Mouse (Mus musculus) stomach, embryonic 16.5 days (tissue): Measurements from ENCODE around the gene Polr3f. TPM values are rescaled to one million over a fixed set of nuclear protein-coding genes. Genes with fewer than 3 reads are reported as not detected.

Source experiments
- ATAC-seq: fragments of 200-750 bp; cut with Nextera tagmentation; 2 replicates; pipeline ENCODE4 v1.8.0; 2017; ENCODE audit warnings: moderate number of reproducible peaks, moderate TSS enrichment; ENCODE audit not compliant: insufficient read depth, low FRiP score
- H3K27ac ChIP-seq: fragments of 300-500 bp; sonication (generic); 2 replicates; pipeline ENCODE4 v1.5.1; 2014; ENCODE audit warnings: low read length
- H3K27me3 ChIP-seq: fragments of 300-500 bp; sonication (generic); 2 replicates; pipeline ENCODE4 v1.6.1; 2014; ENCODE audit warnings: low read length, control low read depth, mixed read lengths; ENCODE audit not compliant: control insufficient read depth, insufficient read depth
- H3K36me3 ChIP-seq: fragments of 300-500 bp; sonication (generic); 2 replicates; pipeline ENCODE4 v1.6.1; 2014; ENCODE audit warnings: low read length; ENCODE audit not compliant: control insufficient read depth, insufficient read depth
- H3K4me1 ChIP-seq: fragments of 300-500 bp; sonication (generic); 2 replicates; pipeline ENCODE4 v1.6.1; 2014; ENCODE audit warnings: low read length, control low read depth, mixed read lengths; ENCODE audit not compliant: control insufficient read depth, insufficient read depth
- H3K4me2 ChIP-seq: fragments of 300-500 bp; sonication (generic); 2 replicates; pipeline ENCODE4 v1.6.1; 2014; ENCODE audit warnings: low read depth, low read length, mixed read lengths
- H3K4me3 ChIP-seq: fragments of 300-500 bp; sonication (generic); replicated peaks from 2 replicates; pipeline ENCODE4 v1.5.1; 2014; ENCODE audit warnings: mild to moderate bottlenecking, low read length
- H3K9ac ChIP-seq: fragments of 300-500 bp; sonication (generic); 2 replicates; pipeline ENCODE4 v1.6.1; 2014; ENCODE audit warnings: low read length
- H3K9me3 ChIP-seq: fragments of 300-500 bp; sonication (generic); replicated peaks from 2 replicates; pipeline ENCODE4 v1.6.1; 2016; ENCODE audit warnings: low read length, control low read depth; ENCODE audit not compliant: control insufficient read depth
- WGBS: fragments of 180-500 bp; shearing (Covaris S2); extraction: QIAGEN DNeasy Blood & Tissue Kit; methylation state at CpG from one replicate; pipeline ENCODE4 v1.1.7; 2014; 5-methylcytosine and 5-hydroxymethylcytosine counted together
- polyA plus RNA-seq: library from polyadenylated mRNA; unstranded; fragments of >200 nt; fragmentation: Nextera tagmentation; extraction: Ambion mirVana; gene quantifications from 2 replicates; pipeline ENCODE4 v1.2.1, GENCODE M21; 2015

Polr3f gene
- polyA plus RNA-seq, 1 experiment from 2014 or later, result 21.5 TPM

DNA sequence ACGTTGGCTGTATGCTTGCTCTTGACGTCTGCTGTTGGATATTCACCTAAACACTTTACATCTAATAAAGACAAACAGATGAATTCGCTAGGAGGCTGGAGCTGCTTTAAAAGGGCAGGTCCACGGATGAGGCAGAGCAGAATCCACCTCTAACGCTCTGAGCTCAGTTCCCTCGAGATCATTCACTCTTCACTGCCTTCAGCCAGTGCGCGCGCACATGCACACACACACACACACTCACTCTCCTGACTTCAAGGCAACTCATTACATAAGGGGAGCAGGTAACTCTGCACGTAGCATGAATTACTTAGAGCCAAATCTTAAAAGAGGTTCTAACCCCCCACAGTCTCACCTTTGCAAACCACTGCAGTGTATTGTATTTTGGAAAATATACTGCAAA is 1.7 kb upstream of the Polr3f start:
- no peaks in the 10 kb centered on the region for H3K9me3 ChIP-seq
- no peak for ATAC-seq
- no peaks in the 10 kb centered on the region for H3K27me3 ChIP-seq
- H3K9ac ChIP-seq, result no peak overlapping the region
- 55% methylated on average over 10 of the region's 10 CpGs for WGBS
- peaks cover 14% of the 10 kb centered on the region for H3K4me1 ChIP-seq
- no peak overlapping the region for H3K4me2 ChIP-seq
- no peak overlapping the region for H3K4me3 ChIP-seq
- H3K27ac ChIP-seq, result no peak overlapping the region
- no peaks in the 10 kb centered on the region for H3K36me3 ChIP-seq

DNA sequence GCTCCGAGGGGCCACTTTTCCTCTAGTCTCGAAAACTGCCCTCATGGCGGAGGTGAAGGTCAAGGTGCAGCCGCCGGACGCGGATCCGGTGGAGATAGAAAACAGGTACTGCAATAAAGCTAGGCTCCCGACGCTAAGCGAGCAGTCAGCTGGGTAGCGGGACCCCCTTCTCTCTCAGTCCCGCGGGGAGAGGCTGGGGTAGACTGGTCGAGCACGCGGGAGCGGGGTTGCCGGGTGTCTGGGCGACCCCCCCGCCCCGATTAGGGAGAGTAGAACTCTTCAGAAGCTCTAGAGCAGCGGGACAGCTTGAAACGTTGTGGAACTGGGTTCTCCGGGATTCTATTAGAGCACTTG is 280 bp downstream of the Polr3f start:
- peak overlapping the region; percentile 93 for H3K27ac ChIP-seq
- H3K9me3 ChIP-seq, result no peaks in the 10 kb centered on the region
- peak overlapping the region; percentile 87 for H3K4me2 ChIP-seq
- H3K4me3 ChIP-seq, result peak overlapping the region; percentile 100
- no peaks in the 10 kb centered on the region; the same call in 1 of the 2 replicates for H3K36me3 ChIP-seq
- peaks cover 14% of the 10 kb centered on the region for H3K4me1 ChIP-seq
- WGBS, result 0% methylated on average over 25 of the region's 25 CpGs
- ATAC-seq, result peak; percentile 41
- no peaks in the 10 kb centered on the region for H3K27me3 ChIP-seq
- H3K9ac ChIP-seq, result peak overlapping the region; percentile 94

DNA sequence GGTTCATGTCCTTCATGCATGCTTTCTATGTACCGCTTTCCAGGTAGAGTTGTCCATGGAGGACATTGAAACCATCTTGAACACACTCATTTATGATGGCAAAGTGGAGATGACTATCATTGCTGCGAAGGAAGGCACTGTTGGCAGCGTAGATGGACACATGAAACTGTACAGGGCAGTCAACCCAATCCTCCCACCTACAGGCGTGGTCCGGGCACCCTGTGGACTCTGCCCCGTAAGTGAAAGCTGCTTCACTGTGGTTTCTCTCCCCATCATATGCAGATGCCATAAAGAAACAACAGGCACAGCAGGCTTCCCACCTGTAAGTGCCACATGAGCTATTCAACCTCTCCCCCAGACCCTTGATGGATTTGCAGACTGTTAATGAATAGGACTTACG is 9.6 kb downstream of the Polr3f start:
- Histone ChIP-seq H3K9ac (no peak overlapping the region), H3K36me3 (peaks cover 34% of the 10 kb centered on the region), H3K4me3 (no peak overlapping the region), H3K9me3 (no peaks in the 10 kb centered on the region), H3K4me1 (no peaks in the 10 kb centered on the region), H3K27ac (no peak overlapping the region), H3K27me3 (no peaks in the 10 kb centered on the region), H3K4me2 (no peak overlapping the region)
- ATAC-seq, result no peak
- 95% methylated on average over 7 of the region's 7 CpGs for WGBS

DNA sequence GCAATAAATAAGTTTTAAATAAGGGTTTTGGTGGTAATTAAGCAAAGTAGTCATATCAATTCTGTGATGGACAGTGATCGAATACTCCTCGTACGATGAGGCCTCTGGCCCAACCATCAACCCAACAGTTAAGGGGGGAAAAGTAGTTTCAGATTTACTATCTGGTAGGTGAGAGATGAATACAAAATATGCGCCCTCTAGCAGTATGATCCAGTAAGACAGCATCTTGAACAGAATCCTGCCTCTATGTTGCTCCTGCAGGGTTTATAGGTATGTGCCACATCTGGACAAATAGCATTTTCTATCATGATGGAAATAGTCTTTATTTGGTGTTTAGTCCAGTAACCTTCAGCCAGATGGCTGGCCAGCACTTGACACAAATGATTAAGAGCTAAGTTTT is 13.7 kb downstream of the Polr3f start:
- Histone ChIP-seq H3K4me1 (no peaks in the 10 kb centered on the region), H3K27me3 (no peaks in the 10 kb centered on the region), H3K9ac (no peak overlapping the region), H3K4me2 (no peak overlapping the region), H3K4me3 (no peak overlapping the region), H3K27ac (no peak overlapping the region), H3K9me3 (no peaks in the 10 kb centered on the region), H3K36me3 (peaks cover 29% of the 10 kb centered on the region)
- ATAC-seq, result no peak
- 84% methylated on average over 4 of the region's 4 CpGs for WGBS

DNA sequence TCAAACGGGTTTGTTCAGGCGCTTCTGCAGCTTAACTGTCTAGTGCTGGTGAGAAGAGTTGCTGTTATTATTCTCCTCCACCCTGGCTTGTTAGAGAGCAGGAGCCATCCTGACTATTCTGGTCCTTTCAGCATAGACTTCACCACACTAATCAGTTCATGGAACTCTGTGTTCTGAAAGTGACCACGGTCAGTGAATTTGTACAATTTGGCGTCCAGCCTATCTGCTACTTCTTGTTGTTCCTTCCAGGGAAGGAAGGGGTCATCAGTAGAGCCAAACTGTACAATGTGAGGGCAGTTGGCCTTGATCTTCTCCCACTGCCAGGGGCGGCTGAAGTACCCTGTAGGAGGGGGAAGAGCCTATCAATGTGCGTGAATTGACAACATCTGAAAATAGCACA is 16.2 kb downstream of the Polr3f start:
- Histone ChIP-seq H3K27ac (no peak overlapping the region), H3K4me3 (no peak overlapping the region), H3K4me1 (no peaks in the 10 kb centered on the region), H3K9ac (no peak overlapping the region), H3K36me3 (peaks cover 24% of the 10 kb centered on the region), H3K9me3 (no peaks in the 10 kb centered on the region), H3K4me2 (no peak overlapping the region), H3K27me3 (no peaks in the 10 kb centered on the region)
- ATAC-seq, result no peak
- 86% methylated on average over 6 of the region's 6 CpGs for WGBS

DNA sequence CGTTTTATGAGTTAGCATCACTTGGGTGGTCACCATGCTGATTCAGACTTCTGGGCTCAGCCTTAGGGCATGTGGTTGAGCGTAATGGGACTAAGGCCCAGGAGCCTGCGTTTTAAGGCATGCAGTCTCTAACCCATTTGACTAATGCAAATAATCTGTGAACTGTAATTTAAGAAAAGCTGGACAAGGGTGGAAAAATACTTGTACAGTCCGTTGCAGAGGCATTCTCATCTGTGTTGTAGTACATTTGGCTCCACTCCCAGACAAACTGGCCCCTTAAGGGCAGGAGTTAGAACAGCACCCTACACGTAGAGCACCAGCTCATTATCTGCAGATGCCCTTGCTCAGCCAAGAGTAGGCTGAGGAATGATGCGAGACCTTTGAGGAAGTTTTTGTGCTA is 17.1 kb downstream of the Polr3f start:
- H3K4me3 ChIP-seq, result no peak overlapping the region
- peak; percentile 82 for ATAC-seq
- peak overlapping the region; percentile 29; the same call in 1 of the 2 replicates for H3K27ac ChIP-seq
- H3K4me1 ChIP-seq, result 0 out of 2 replicates have a peak, but pooled peaks cover 3% of the 10 kb centered on the region
- no peaks in the 10 kb centered on the region for H3K27me3 ChIP-seq
- H3K9ac ChIP-seq, result no peak overlapping the region
- H3K36me3 ChIP-seq, result peaks cover 19% of the 10 kb centered on the region
- WGBS, result 66% methylated on average over 6 of the region's 6 CpGs
- no peak overlapping the region for H3K4me2 ChIP-seq
- no peaks in the 10 kb centered on the region for H3K9me3 ChIP-seq

DNA sequence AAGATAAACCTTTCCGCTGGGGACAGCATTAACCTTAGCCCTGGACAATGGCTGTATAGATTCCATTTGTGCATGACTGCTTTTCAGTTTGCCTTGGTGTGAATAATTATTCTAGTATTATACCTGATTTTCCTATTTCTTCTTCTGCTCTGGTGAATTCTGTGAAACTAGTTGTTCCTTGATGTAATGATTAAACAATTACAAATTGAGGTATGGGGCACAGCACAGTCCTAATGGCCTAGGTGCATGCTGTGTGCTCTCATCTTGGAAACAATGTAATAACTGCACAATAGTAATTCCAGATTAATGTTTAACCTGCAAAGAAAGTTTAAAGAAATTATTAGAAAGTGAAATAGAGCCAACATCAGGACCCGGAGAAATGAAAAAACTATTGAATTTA is 17.5 kb downstream of the Polr3f start:
- no peak for ATAC-seq
- Histone ChIP-seq H3K27ac (0 out of 2 replicates have a peak overlapping the region, but pooled peaks have one; percentile 29), H3K9ac (no peak overlapping the region), H3K27me3 (no peaks in the 10 kb centered on the region), H3K36me3 (peaks cover 14% of the 10 kb centered on the region), H3K4me1 (0 out of 2 replicates have a peak, but pooled peaks cover 3% of the 10 kb centered on the region), H3K4me2 (no peak overlapping the region), H3K4me3 (no peak overlapping the region), H3K9me3 (no peaks in the 10 kb centered on the region)
- WGBS, result 85% methylated on average over 2 of the region's 2 CpGs

DNA sequence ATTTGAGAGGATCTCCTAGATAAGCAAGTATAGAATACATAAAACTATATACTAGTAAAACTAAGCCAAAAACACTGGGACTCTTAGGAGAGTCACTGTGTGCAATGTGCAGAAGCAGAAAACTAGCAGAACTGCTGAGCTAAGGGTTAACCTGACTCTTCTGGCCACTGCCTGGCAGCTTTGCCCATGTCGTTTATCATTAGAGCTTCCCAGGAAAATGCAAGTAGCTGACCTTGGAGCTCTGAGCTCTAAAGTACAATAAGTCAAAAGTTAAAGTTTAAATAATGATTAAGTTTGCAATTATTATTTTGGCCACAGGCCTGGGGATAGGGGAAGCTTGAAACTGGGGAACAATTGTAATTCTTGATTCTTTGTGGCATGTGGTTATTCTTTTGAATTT is 18.0 kb downstream of the Polr3f start:
- no peak overlapping the region for H3K27ac ChIP-seq
- 19% methylated on average over 1 of the region's 1 CpGs for WGBS
- 0 out of 2 replicates have a peak, but pooled peaks cover 3% of the 10 kb centered on the region for H3K4me1 ChIP-seq
- H3K36me3 ChIP-seq, result peaks cover 14% of the 10 kb centered on the region
- no peaks in the 10 kb centered on the region for H3K27me3 ChIP-seq
- no peak overlapping the region for H3K9ac ChIP-seq
- no peak overlapping the region for H3K4me2 ChIP-seq
- no peak overlapping the region for H3K4me3 ChIP-seq
- no peaks in the 10 kb centered on the region for H3K9me3 ChIP-seq
- ATAC-seq, result no peak

DNA sequence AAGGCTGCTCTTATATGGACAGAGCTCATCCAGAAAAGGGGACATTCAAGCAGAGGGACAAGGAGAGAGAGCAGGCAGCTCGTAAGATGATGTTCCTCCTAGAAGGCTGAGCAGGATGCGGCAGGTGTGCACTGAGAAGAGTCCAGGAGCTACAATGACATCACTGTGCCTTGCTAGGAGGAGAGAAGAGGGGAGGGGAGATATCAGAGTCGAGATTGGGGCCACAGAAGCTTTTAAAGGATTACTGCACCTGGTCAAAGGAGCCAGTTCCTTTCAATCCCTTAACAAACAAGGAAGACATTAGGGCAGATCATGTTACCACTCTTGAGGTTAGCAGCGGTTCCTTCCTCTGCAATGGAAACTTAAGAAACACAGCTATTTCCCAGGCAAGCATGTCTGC is 20.0 kb downstream of the Polr3f start:
- no peak for ATAC-seq
- H3K27ac ChIP-seq, result no peak overlapping the region
- H3K9me3 ChIP-seq, result no peaks in the 10 kb centered on the region
- H3K27me3 ChIP-seq, result no peaks in the 10 kb centered on the region
- H3K36me3 ChIP-seq, result peaks cover 14% of the 10 kb centered on the region
- no peak overlapping the region for H3K9ac ChIP-seq
- H3K4me2 ChIP-seq, result no peak overlapping the region
- 0 out of 2 replicates have a peak, but pooled peaks cover 3% of the 10 kb centered on the region for H3K4me1 ChIP-seq
- 58% methylated on average over 4 of the region's 4 CpGs for WGBS
- H3K4me3 ChIP-seq, result no peak overlapping the region

DNA sequence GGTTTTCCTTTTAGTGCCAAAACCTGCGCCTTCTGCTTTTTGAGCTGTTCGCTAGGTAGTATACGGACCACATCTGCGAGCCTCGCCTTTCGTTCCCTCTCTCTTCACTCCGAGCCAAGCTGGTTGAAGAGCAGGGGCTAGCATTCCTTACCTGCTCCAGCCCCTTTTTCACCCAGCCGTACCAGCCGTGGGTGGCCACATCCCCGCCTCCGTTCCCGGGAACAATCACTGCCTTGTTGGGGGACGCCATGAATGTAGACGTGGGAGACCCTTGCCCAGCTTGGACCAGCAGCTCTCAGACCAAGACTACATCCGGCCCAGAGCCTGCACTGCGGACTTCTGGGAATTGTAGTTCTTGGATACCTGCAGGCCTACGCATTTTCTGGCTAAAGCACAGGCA is 23.0 kb downstream of the Polr3f start, which contains the start of gene Rbbp9:
Rbbp9 (minus strand) TSS at position 341 of the 400 bp plus-strand sequence.
- H3K4me3 ChIP-seq, result peak within 1 kb of the TSS; percentile 95
- H3K9me3 ChIP-seq, result no peaks in the 10 kb centered on the region
- H3K4me1 ChIP-seq, result peaks cover 6% of the 10 kb centered on the region; the same call in 1 of the 2 replicates
- peak within 1 kb of the TSS; percentile 89 for H3K9ac ChIP-seq
- WGBS, result under 1% methylated on average over 17 of the region's 17 CpGs
- H3K4me2 ChIP-seq, result peak within 1 kb of the TSS; percentile 69
- peak; percentile 91 for ATAC-seq
- H3K36me3 ChIP-seq, result peaks cover 1% of the 10 kb centered on the region; the same call in 1 of the 2 replicates
- H3K27me3 ChIP-seq, result no peaks in the 10 kb centered on the region
- peak within 1 kb of the TSS; percentile 71 for H3K27ac ChIP-seq
